Comparison of ENCODE assay signal across 20 mouse cellular contexts in the genomic region with DNA sequence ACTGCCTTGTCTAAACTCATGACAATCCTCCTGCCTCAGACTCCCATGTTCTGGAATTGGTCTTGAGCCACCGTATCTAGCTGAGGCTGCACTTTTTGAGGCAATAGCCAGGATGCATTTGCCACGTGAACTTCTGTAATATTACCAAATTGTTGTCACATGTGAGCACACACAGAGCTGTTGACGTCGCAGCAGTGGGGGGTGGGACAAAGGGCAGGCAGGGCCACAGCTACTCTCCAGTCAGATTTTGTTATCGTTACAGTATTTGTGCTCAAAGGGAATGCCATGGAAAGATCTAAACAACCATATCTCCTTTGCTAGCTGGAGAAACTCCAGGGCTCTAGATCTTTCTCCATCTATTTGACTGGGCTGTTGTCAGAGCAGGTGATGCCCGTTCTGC. TPM values are rescaled to one million over a fixed set of nuclear protein-coding genes. Genes with fewer than 3 reads are reported as not detected.
DNase-seq lines count a peak whose midpoint lies in the region; ATAC-seq and TF ChIP-seq lines count a peak whose summit lies in the region.
"Had no signal": no experiment of that assay in that cellular context is flagged by ENCODE, and none has a peak within 500 bp of the region (broad histone marks: within the 10 kb centered on the region; RNA-seq: fewer than 3 reads in every experiment).

No protein-coding gene starts in this region.

- H3K4me2 ChIP-seq in liver, postnatal 0 days (ENCODE audit: low read depth, low read length): no peak overlapping the region
- H3K4me2 ChIP-seq in lung, embryonic 15.5 days: no peak overlapping the region
- H3K4me2 ChIP-seq: embryonic facial prominence, embryonic 13.5 days; embryonic facial prominence, embryonic 15.5 days; forebrain, embryonic 12.5 days had no signal

- TF ChIP-seq CTCF in liver, postnatal 0 days (IDR thresholded peaks at IDR 0.05; ENCODE audit: low read depth): no peak

- no peaks in the 10 kb centered on the region for H3K9me3 ChIP-seq in liver, postnatal 0 days (ENCODE audit: low read length)
- no peaks in the 10 kb centered on the region for H3K9me3 ChIP-seq in lung, embryonic 15.5 days
- H3K9me3 ChIP-seq: embryonic facial prominence, embryonic 13.5 days; embryonic facial prominence, embryonic 15.5 days; forebrain, embryonic 10.5 days; forebrain, embryonic 12.5 days had no signal

- H3K4me1 ChIP-seq in liver, postnatal 0 days (ENCODE audit: insufficient read depth): no peaks in the 10 kb centered on the region
- peaks cover 33% of the 10 kb centered on the region for H3K4me1 ChIP-seq in lung, embryonic 15.5 days

- TF ChIP-seq EP300 in liver, postnatal 0 days (IDR thresholded peaks at IDR 0.05; ENCODE audit: low read depth): no peak

- 0 out of 2 replicates have a peak, but pooled peaks cover 3% of the 10 kb centered on the region for H3K27me3 ChIP-seq in liver, postnatal 0 days (ENCODE audit: insufficient read depth, low read length)
- no peaks in the 10 kb centered on the region for H3K27me3 ChIP-seq in lung, embryonic 15.5 days
- H3K27me3 ChIP-seq: embryonic facial prominence, embryonic 15.5 days had no signal

- no peak overlapping the region for H3K9ac ChIP-seq in liver, postnatal 0 days (replicated peaks)
- no peak overlapping the region for H3K9ac ChIP-seq in lung, embryonic 15.5 days
- H3K9ac ChIP-seq: embryonic facial prominence, embryonic 13.5 days; embryonic facial prominence, embryonic 15.5 days; forebrain, embryonic 12.5 days had no signal

- WGBS in liver, postnatal 0 days (ENCODE audit: insufficient replicate concordance): 62% methylated on average over 6 of the region's 6 CpGs
- WGBS in lung, embryonic 15.5 days: 66% methylated on average over 6 of the region's 6 CpGs

- DNase-seq in liver, postnatal 0 days: peak; percentile 62
- no peak for DNase-seq in liver
- DNase-seq in lung, adult 18-20 months: no peak
- DNase-seq: adrenal gland, adult 2 months; adrenal gland, postnatal 10 days; adrenal gland, postnatal 25 days; cerebellum, adult 11 months; cerebellum, adult 18-20 months; cerebellum, adult 8-10 months; cerebellum, adult 9-11 months; cerebellum, postnatal 36 days; embryo, embryonic 11 days had no signal

- ATAC-seq in liver, postnatal 0 days: peak; percentile 69
- no peak for ATAC-seq in lung, embryonic 15.5 days (ENCODE audit: borderline replicate concordance, extremely low read depth, low FRiP score, low TSS enrichment)
- ATAC-seq: forebrain, embryonic 14.5 days; forebrain, embryonic 16.5 days had no signal

- H3K4me3 ChIP-seq in liver, postnatal 0 days (ENCODE audit: low read depth, low read length): no peak overlapping the region
- H3K4me3 ChIP-seq in lung, embryonic 15.5 days: no peak overlapping the region
- H3K4me3 ChIP-seq: embryonic facial prominence, embryonic 13.5 days; embryonic facial prominence, embryonic 15.5 days; erythroblast, embryonic 14.5 days; forebrain, embryonic 10.5 days; forebrain, embryonic 12.5 days had no signal

- H3K27ac ChIP-seq in liver, postnatal 0 days (ENCODE audit: low read depth): no peak overlapping the region
- peak overlapping the region; percentile 96 for H3K27ac ChIP-seq in lung, embryonic 15.5 days
- H3K27ac ChIP-seq: embryonic facial prominence, embryonic 13.5 days; embryonic facial prominence, embryonic 15.5 days; forebrain, embryonic 10.5 days; forebrain, embryonic 12.5 days had no signal

- no peaks in the 10 kb centered on the region for H3K36me3 ChIP-seq in liver, postnatal 0 days (replicated peaks; ENCODE audit: insufficient read depth, low read length)
- H3K36me3 ChIP-seq in lung, embryonic 15.5 days: no peaks in the 10 kb centered on the region
- H3K36me3 ChIP-seq: embryonic facial prominence, embryonic 13.5 days; embryonic facial prominence, embryonic 15.5 days; forebrain, embryonic 10.5 days; forebrain, embryonic 12.5 days had no signal

RNA-seq across cellular contexts. Expression of a gene that starts 1.6 kb away (rescaled TPM):
- 40.0 and 46.7 TPM in 2 replicates for polyA plus RNA-seq in liver, postnatal 0 days (2015; fragmentation: Nextera tagmentation; extraction: Ambion mirVana)
- polyA plus RNA-seq in lung, embryonic 15.5 days (2015; fragmentation: Nextera tagmentation; extraction: Ambion mirVana): 44.7 and 48.4 TPM in 2 replicates
